Mouse (Mus musculus): ENCODE measurements around the gene Klrb1a. TPM values are rescaled to one million over a fixed set of nuclear protein-coding genes. Genes with fewer than 3 reads are reported as not detected.

The Klrb1a gene
- 0.07 and 0.16 TPM in 2 replicates for polyA plus RNA-seq (2012; rRNA removed)

GRCm38 (mm10) chr6:128623433-128623832 lies at the start of gene Klrb1a:
Gene Klrb1a, minus strand, starts transcription at chr6:128623533.

GRCm38 (mm10) chr6:128662206-128662605 lies 38.9 kb upstream of the Klrb1a start, which contains the start of gene Clec2h:
Gene Clec2h, plus strand, starts transcription at chr6:128662385.

GRCm38 (mm10) chr6:128581508-128581907 lies 41.8 kb downstream of the Klrb1a start, which contains the start of gene A2ml1:
Gene A2ml1, minus strand, starts transcription at chr6:128581608.

Other genes starting within 250 kb of the Klrb1a start
- 0.05 and 0.07 TPM in 2 replicates for gene Tex52, start 248.1 kb downstream of the Klrb1a start, polyA plus RNA-seq (2012; rRNA removed)
- gene Gm44596, start 248.0 kb downstream of the Klrb1a start, polyA plus RNA-seq (2012; rRNA removed), result not detected in 2 replicates
- gene Nrip2, start 224.2 kb downstream of the Klrb1a start, polyA plus RNA-seq (2012; rRNA removed), result 1.4 and 2.0 TPM in 2 replicates
- 5.4 and 5.6 TPM in 2 replicates for gene Itfg2, start 198.6 kb downstream of the Klrb1a start, polyA plus RNA-seq (2012; rRNA removed)
- 75.1 and 76.5 TPM in 2 replicates for gene Fkbp4, start 184.9 kb downstream of the Klrb1a start, polyA plus RNA-seq (2012; rRNA removed)
- 2,519 and 2,528 TPM in 2 replicates for gene Pzp, start 96.8 kb downstream of the Klrb1a start, polyA plus RNA-seq (2012; rRNA removed)
- gene A2ml1, start 41.9 kb downstream of the Klrb1a start, polyA plus RNA-seq (2012; rRNA removed), result 68.7 and 95.4 TPM in 2 replicates
- 1.1 and 1.2 TPM in 2 replicates for gene Clec2h, start 38.9 kb upstream of the Klrb1a start, polyA plus RNA-seq (2012; rRNA removed)
- 0.04 and 0.12 TPM in 2 replicates for gene Klrb1, start 99.5 kb upstream of the Klrb1a start, polyA plus RNA-seq (2012; rRNA removed)
- 0.35 and 0.61 TPM in 2 replicates for gene Klrb1c, start 165.7 kb upstream of the Klrb1a start, polyA plus RNA-seq (2012; rRNA removed)
- gene Gm44511, start 202.8 kb upstream of the Klrb1a start, polyA plus RNA-seq (2012; rRNA removed), result 0.36 TPM in 1 of 2 replicates, not detected in the other
- gene Klrb1b, start 202.8 kb upstream of the Klrb1a start, polyA plus RNA-seq (2012; rRNA removed), result 0.29 and 0.48 TPM in 2 replicates